Comparison of ENCODE assay signal across 13 mouse cellular contexts in the genomic region with DNA sequence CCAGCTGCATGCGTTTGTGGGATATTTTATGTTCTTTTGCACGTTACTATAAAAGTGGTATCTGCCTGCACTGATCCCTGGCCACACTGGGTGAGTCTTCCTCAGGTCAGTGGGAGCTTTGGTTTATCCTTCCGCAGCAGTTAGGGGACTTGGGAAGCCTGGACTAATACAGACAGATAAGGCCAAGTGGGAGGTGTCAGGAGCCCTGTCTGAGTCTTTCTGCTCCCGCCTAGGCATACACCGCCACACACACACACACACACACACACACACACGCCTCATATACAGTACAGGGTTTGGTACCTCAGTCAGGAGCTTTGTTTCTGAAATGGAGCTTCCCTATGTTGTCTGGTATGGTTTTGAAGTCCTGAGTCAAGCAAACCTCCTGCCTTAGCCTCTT. TPM values are rescaled to one million over a fixed set of nuclear protein-coding genes. Genes with fewer than 3 reads are reported as not detected.
DNase-seq lines count a peak whose midpoint lies in the region; ATAC-seq and TF ChIP-seq lines count a peak whose summit lies in the region.
"Had no signal": no experiment of that assay in that cellular context is flagged by ENCODE, and none has a peak within 500 bp of the region (broad histone marks: within the 10 kb centered on the region; RNA-seq: fewer than 3 reads in every experiment).

No protein-coding gene starts in this region.

- no peaks in the 10 kb centered on the region for H3K36me3 ChIP-seq in kidney, adult 2 months (ENCODE audit: control insufficient read depth, insufficient read depth, low read length)
- no peaks in the 10 kb centered on the region for H3K36me3 ChIP-seq in liver, embryonic 16.5 days (ENCODE audit: control insufficient read depth, insufficient read depth)
- H3K36me3 ChIP-seq: embryonic facial prominence, embryonic 15.5 days; neural tube, embryonic 12.5 days had no signal

- no peak for DNase-seq in kidney, adult 2 months
- no peak for DNase-seq in kidney, adult 9 months
- no peak for DNase-seq in frontal cortex, postnatal 36 days (ENCODE audit: low spot score in 2 of 2)
- DNase-seq in spleen, postnatal 4 days (ENCODE audit: low spot score in 2 of 2): no peak
- DNase-seq in adrenal gland, postnatal 14 days: no peak
- DNase-seq: cerebellum, postnatal 10 days; layer of hippocampus, adult 9-11 months had no signal

- no peak for TF ChIP-seq POLR2A in kidney, adult 2 months (IDR thresholded peaks at IDR 0.05; ENCODE audit: low read depth, low read length)

- H3K9ac ChIP-seq in liver, embryonic 16.5 days (ENCODE audit: low read depth, low read length): no peak overlapping the region
- H3K9ac ChIP-seq: embryonic facial prominence, embryonic 15.5 days; neural tube, embryonic 12.5 days had no signal

- H3K27me3 ChIP-seq in kidney, adult 2 months (replicated peaks; ENCODE audit: control insufficient read depth, insufficient read depth, low read length): no peaks in the 10 kb centered on the region
- no peaks in the 10 kb centered on the region for H3K27me3 ChIP-seq in liver, embryonic 16.5 days (ENCODE audit: control insufficient read depth, insufficient read depth, low read depth, low read length)
- H3K27me3 ChIP-seq: embryonic facial prominence, embryonic 15.5 days; neural tube, embryonic 12.5 days had no signal

- 0 out of 2 replicates have a peak overlapping the region, but pooled peaks have one; percentile 15 for H3K4me2 ChIP-seq in liver, embryonic 16.5 days (ENCODE audit: low read depth, low read length)
- H3K4me2 ChIP-seq: embryonic facial prominence, embryonic 15.5 days; neural tube, embryonic 12.5 days had no signal

- WGBS in kidney, adult 2 months: 59% methylated on average over 6 of the region's 6 CpGs
- 23% methylated on average over 6 of the region's 6 CpGs for WGBS in liver, embryonic 16.5 days (ENCODE audit: insufficient replicate concordance)

- H3K9me3 ChIP-seq in liver, embryonic 16.5 days (replicated peaks; ENCODE audit: control insufficient read depth, low read length): no peaks in the 10 kb centered on the region
- H3K9me3 ChIP-seq: embryonic facial prominence, embryonic 15.5 days; neural tube, embryonic 12.5 days had no signal

- H3K4me1 ChIP-seq in kidney, adult 2 months (ENCODE audit: control insufficient read depth, insufficient read depth, low read length): peaks cover 67% of the 10 kb centered on the region
- peaks cover 49% of the 10 kb centered on the region for H3K4me1 ChIP-seq in brown adipose tissue, adult 24 weeks (ENCODE audit: control insufficient read depth, insufficient read depth, insufficient read length, low read length)
- peaks cover 70% of the 10 kb centered on the region for H3K4me1 ChIP-seq in liver, embryonic 16.5 days (ENCODE audit: control insufficient read depth, low read depth, low read length)

- peak overlapping the region; percentile 15; the same call in 1 of the 2 replicates for H3K27ac ChIP-seq in kidney, adult 2 months (ENCODE audit: insufficient read depth, low read depth, low read length)
- 0 out of 2 replicates have a peak overlapping the region, but pooled peaks have one; percentile 9 for H3K27ac ChIP-seq in brown adipose tissue, adult 24 weeks (replicated peaks; ENCODE audit: low read depth, low read length)
- peak overlapping the region; percentile 60; the same call in 1 of the 2 replicates for H3K27ac ChIP-seq in liver, embryonic 16.5 days (ENCODE audit: low read length)
- H3K27ac ChIP-seq: embryonic facial prominence, embryonic 15.5 days; macrophage; neural tube, embryonic 12.5 days had no signal

- H3K4me3 ChIP-seq in kidney, adult 2 months (ENCODE audit: insufficient read depth, low read depth, low read length): no peak overlapping the region
- H3K4me3 ChIP-seq in brown adipose tissue, adult 24 weeks (ENCODE audit: insufficient read depth, low read depth, low read length): no peak overlapping the region
- no peak overlapping the region for H3K4me3 ChIP-seq in liver, embryonic 16.5 days (ENCODE audit: low read depth, low read length)
- H3K4me3 ChIP-seq: embryonic facial prominence, embryonic 15.5 days; neural tube, embryonic 12.5 days had no signal

- TF ChIP-seq CTCF in kidney, adult 2 months (conservative IDR thresholded peaks at IDR 0.05; ENCODE audit: insufficient read depth, insufficient read length, low read depth, low read length): no peak

- ATAC-seq in common myeloid progenitor, adult 5-6 weeks (replicated peaks; ENCODE audit: low read depth, poor library complexity, severe bottlenecking): peak; percentile 45
- peak; percentile 80 for ATAC-seq in liver, embryonic 16.5 days (ENCODE audit: low read depth)

RNA-seq across cellular contexts. Expression of a gene that starts 59.9 kb away (rescaled TPM):
- 0.08 and 0.17 TPM in 2 replicates for polyA plus RNA-seq in kidney, adult 2 months (2012; rRNA removed)
- not detected in 2 replicates for polyA plus RNA-seq in brown adipose tissue, adult 24 weeks (2012; ENCODE audit: insufficient read depth, insufficient read length, missing spikeins)
- not detected in 2 replicates for total RNA-seq in common myeloid progenitor, adult 5-6 weeks (2017)
- not detected in 2 replicates for polyA plus RNA-seq in liver, embryonic 16.5 days (2015; fragmentation: Nextera tagmentation; extraction: Ambion mirVana)
- total RNA-seq in adrenal gland, postnatal 14 days (2021): 0.33 and 1.4 TPM in 2 replicates
- polyA plus RNA-seq: macrophage had no signal

Comparison
In these comparisons a context has a peak if more than half of its experiments do, and no peak if none do; other contexts are left out.
1. H3K27ac ChIP-seq: peak in every context shown above with its lines; median percentile 60 in liver, embryonic 16.5 days; 15 in kidney, adult 2 months; 9 in brown adipose tissue, adult 24 weeks.